Mouse (Mus musculus) spleen, adult 2 months (tissue): ENCODE measurements around the gene Crip1.

Experiments
- CTCF ChIP-seq: fragments of 200-500 bp; IDR thresholded peaks from 2 replicates; pipeline ENCODE4 v1.5.1; 2011; ENCODE audit warnings: mild to moderate bottlenecking, inconsistent platforms; ENCODE audit not compliant: insufficient read depth, insufficient read length, insufficient replicate concordance; ENCODE audit errors: extremely low read depth
- POLR2A ChIP-seq: fragments of 200-500 bp; IDR thresholded peaks from 2 replicates; pipeline ENCODE4 v1.6.1; 2011; ENCODE audit warnings: low read depth, low read length, inconsistent platforms

DNA sequence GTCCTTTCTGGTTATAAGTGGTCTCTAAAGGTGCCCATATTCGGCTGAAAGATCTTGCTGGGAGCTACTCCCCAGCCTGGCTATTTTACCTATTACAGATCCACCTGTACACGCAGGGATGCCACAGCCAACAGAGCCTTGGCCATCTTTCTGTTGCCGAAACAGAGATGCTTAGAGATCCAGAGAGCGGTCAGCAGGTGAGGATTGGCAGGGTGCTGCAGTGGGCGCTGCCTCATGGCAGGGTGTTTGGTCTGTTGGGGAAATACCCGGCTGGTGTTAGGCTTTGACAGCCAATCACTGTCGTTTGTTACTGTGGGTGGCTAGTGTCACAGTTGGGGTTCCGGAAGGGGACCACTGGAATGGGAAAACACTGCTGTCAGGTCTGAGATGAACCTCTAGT is 11.9 kb downstream of the Crip1 start:
- TF ChIP-seq CTCF (no peak), POLR2A (no peak)
